Mouse (Mus musculus) forebrain, embryonic 10.5 days (tissue): ENCODE measurements at regions not wholly inside any gene's neighbourhood (a gene's known extent, or its start where the extent isn't known, plus 50 kb on each side); places are given as distances from the start of the nearest gene placed in this dataset.

Experiments
- DNase-seq: peaks from one replicate; pipeline ENCODE4 v3.0.0-alpha.2; 2017; ENCODE audit warnings: low spot score; ENCODE audit errors: extremely low spot score
- H3K27ac ChIP-seq: fragments of 300-500 bp; sonication (generic); 2 replicates; pipeline ENCODE4 v1.5.1; 2016; ENCODE audit warnings: mild to moderate bottlenecking
- H3K27me3 ChIP-seq: fragments of 300-500 bp; sonication (generic); 2 replicates; pipeline ENCODE4 v1.6.1; 2016; ENCODE audit warnings: mild to moderate bottlenecking; ENCODE audit not compliant: poor library complexity, severe bottlenecking
- H3K36me3 ChIP-seq: fragments of 300-500 bp; sonication (generic); replicated peaks from 2 replicates; pipeline ENCODE4 v1.6.1; 2016; ENCODE audit warnings: mild to moderate bottlenecking, moderate library complexity
- H3K4me1 ChIP-seq: fragments of 300-500 bp; sonication (generic); 2 replicates; pipeline ENCODE4 v1.6.1; 2016
- H3K4me3 ChIP-seq: fragments of 300-500 bp; sonication (generic); 2 replicates; pipeline ENCODE4 v1.5.1; 2016; ENCODE audit warnings: mild to moderate bottlenecking, moderate library complexity
- H3K9me3 ChIP-seq: fragments of 300-500 bp; sonication (generic); 2 replicates; pipeline ENCODE4 v1.6.1; 2016; ENCODE audit warnings: mild to moderate bottlenecking, moderate library complexity
- WGBS: fragments of 180-500 bp; shearing (Covaris S2); methylation state at CpG from one replicate; pipeline ENCODE4 v1.1.7; 2016; 5-methylcytosine and 5-hydroxymethylcytosine counted together

DNA sequence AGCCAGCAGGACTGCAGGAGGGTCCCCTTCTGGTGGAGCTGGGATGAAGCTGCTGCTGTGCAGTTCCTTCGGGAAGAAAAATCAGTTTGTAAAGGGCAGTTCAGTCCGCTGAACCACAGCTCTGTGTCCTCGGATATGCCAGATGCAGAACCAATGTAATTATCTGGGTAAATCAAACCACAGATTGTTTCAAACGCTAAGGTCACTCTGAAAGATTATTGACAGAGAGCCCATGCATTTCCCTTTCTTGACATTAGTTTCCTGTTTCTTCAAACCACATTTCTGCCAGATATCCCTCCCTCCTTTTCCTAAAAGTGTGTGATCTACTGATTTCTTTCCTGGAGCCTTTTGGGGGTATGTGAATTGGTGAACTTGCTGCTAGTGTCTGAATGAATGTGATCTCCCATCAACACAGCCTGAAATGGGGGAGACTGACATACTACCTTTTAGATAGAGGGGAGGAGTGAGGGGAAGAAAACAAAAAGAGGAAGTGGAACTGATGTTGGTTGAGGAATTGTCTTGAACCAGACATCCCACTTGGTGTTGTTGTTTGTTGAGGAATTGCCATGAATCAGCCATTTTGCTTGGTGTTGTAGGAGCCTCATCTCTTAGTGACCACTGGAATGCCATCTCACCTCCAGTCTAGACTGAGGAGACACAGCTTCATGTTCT lies 85.7 kb upstream of the Pthlh start:
- H3K27ac ChIP-seq = no peak overlapping the region
- 72% methylated on average over 4 of the region's 4 CpGs for WGBS
- DNase-seq = no peak

DNA sequence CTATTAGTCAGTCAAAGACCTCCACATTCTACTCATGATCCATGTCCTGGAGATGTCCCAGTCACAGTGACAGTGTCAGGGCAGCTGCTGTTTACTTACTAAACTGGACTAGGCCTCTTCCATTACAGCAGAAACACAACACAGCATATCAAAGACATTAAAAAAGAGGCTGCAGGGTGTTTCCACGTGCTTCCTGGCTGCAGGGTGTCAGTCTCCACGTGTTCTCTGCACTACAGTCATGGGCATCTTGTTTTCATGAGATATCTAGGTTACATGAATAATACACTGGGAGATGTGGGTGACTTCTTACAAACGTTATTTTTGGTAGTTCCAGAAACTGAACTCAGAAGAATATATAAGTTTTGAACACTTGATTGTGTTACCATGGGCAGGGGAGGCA lies 84.6 kb upstream of the Pthlh start:
- Histone ChIP-seq H3K9me3 (no peaks in the 10 kb centered on the region), H3K27me3 (no peaks in the 10 kb centered on the region), H3K4me3 (no peak overlapping the region), H3K4me1 (0 out of 2 replicates have a peak, but pooled peaks cover 3% of the 10 kb centered on the region), H3K27ac (no peak overlapping the region), H3K36me3 (no peaks in the 10 kb centered on the region)
- 71% methylated on average over 3 of the region's 3 CpGs for WGBS
- no peak for DNase-seq

More for the DNA sequence above, 85.7 kb upstream of the Pthlh start:
- Histone ChIP-seq H3K4me1 (0 out of 2 replicates have a peak, but pooled peaks cover 3% of the 10 kb centered on the region), H3K27me3 (no peaks in the 10 kb centered on the region), H3K36me3 (no peaks in the 10 kb centered on the region), H3K4me3 (no peak overlapping the region), H3K9me3 (no peaks in the 10 kb centered on the region)

DNA sequence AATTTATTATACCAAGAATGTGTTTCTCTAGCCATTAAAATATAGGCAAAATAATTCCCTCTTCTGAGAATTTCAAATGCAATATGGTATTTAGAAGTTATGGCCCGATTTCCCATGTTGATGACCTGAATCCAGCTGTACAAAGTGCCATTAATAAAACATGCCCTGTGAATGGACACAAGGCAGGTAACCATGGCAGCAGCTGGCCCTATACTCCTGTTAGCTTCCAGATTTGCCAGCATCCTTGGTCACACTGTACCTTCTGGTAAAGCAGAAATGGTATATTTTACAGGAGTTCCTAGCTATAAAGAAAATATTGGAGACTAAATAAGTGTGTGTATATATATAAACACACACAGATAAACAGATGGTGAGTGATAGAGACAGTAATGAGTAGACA lies 77.1 kb upstream of the Pthlh start:
- Histone ChIP-seq H3K4me1 (no peaks in the 10 kb centered on the region), H3K4me3 (no peak overlapping the region)

DNA sequence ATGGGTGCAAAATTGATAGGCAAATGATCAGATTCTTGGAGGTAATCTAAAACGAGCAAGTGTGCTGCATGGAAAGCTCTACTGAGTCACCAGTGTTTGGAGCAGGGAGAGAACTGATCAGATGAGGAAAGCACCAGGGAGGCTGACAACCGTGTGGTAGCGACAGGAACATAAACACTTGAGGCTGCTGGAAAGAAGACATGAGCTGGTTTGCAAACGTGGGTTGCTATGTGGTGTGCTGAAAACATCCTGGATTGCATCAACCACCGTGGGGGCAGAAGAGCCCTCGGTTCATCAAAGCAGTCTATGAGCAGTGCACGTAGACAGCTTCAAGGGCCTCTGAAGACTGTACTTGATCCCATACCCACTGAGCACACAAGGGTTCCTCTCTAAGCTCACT lies 69.0 kb upstream of the Pthlh start:
- no peaks in the 10 kb centered on the region for H3K4me1 ChIP-seq
- H3K27me3 ChIP-seq = no peaks in the 10 kb centered on the region
- H3K9me3 ChIP-seq = no peaks in the 10 kb centered on the region
- no peak overlapping the region for H3K27ac ChIP-seq
- H3K36me3 ChIP-seq = no peaks in the 10 kb centered on the region
- 89% methylated on average over 7 of the region's 7 CpGs for WGBS
- no peak for DNase-seq
- no peak overlapping the region for H3K4me3 ChIP-seq

More for the DNA sequence above, 77.1 kb upstream of the Pthlh start:
- DNase-seq = no peak
- WGBS = 81% methylated on average over 1 of the region's 1 CpGs
- Histone ChIP-seq H3K9me3 (no peaks in the 10 kb centered on the region), H3K27me3 (no peaks in the 10 kb centered on the region), H3K27ac (no peak overlapping the region), H3K36me3 (no peaks in the 10 kb centered on the region)

DNA sequence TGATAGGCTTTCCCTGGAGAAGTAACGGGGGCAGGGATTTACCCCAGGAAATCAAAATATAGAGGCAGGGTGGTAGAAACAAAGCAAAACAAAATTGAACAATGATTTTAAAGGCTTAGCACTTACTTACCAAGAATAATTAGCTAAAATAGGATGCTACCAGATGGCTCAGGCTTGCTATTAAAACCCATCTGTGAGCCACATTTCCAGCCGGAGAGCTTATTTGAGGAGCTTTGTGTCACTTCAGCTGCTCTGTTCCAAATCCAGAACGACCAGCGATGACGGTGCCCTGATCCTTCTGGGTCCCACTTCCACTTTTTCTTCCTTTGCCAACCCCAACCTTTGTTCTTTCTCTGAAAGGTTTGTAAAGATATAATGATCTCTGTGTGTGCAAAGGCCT lies 65.2 kb upstream of the Pthlh start:
- Histone ChIP-seq H3K4me1 (no peaks in the 10 kb centered on the region), H3K4me3 (no peak overlapping the region), H3K27ac (no peak overlapping the region), H3K36me3 (no peaks in the 10 kb centered on the region), H3K9me3 (peaks cover 7% of the 10 kb centered on the region; the same call in 1 of the 2 replicates), H3K27me3 (no peaks in the 10 kb centered on the region)
- 83% methylated on average over 5 of the region's 5 CpGs for WGBS
- no peak for DNase-seq

DNA sequence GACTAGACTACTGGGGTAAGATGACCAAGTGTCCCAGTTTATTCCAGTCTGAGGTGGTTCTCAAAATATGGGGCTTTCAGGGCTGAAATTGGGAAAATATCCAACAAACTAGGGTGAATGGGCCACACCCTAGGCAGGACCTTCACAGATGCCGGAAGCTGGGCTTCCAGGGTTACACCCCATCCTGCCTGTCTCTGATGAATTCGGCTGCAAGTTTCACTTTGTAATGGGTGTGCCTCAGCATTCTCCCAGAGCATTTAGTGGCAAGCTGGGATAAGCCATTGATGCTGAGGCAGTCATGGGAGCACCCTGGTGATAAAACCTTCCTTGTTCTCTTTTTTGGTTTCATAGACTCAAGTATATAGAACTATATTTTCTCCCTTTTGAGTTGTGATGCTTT lies 60.4 kb upstream of the Pthlh start:
- 89% methylated on average over 2 of the region's 2 CpGs for WGBS
- H3K27me3 ChIP-seq = no peaks in the 10 kb centered on the region
- H3K9me3 ChIP-seq = peaks cover 7% of the 10 kb centered on the region; the same call in 1 of the 2 replicates
- H3K4me1 ChIP-seq = no peaks in the 10 kb centered on the region
- no peak overlapping the region for H3K27ac ChIP-seq
- no peak overlapping the region for H3K4me3 ChIP-seq
- no peak for DNase-seq
- H3K36me3 ChIP-seq = no peaks in the 10 kb centered on the region

DNA sequence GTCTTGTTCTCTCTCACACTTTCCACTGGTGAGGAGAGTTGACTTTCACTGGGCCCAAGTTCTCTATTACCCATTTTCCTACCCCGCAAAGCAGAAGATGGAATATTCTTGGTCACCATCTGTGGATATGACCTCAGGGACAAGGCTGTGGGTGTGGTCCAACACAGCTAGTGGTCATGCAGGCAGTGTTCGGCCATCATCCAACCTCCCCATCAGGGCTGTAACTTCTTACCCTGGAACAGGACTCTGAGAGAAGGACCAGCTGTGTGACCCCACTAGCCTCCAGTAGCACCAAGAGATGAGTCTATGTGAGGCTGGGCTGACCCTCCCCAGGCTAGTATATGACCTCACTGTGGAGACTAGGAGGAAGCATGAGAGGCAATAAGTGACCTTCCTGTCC lies 54.1 kb upstream of the Pthlh start:
- Histone ChIP-seq H3K27ac (no peak overlapping the region), H3K4me1 (no peaks in the 10 kb centered on the region), H3K9me3 (no peaks in the 10 kb centered on the region), H3K4me3 (no peak overlapping the region), H3K27me3 (no peaks in the 10 kb centered on the region), H3K36me3 (no peaks in the 10 kb centered on the region)
- DNase-seq = no peak
- WGBS = 95% methylated on average over 2 of the region's 2 CpGs

DNA sequence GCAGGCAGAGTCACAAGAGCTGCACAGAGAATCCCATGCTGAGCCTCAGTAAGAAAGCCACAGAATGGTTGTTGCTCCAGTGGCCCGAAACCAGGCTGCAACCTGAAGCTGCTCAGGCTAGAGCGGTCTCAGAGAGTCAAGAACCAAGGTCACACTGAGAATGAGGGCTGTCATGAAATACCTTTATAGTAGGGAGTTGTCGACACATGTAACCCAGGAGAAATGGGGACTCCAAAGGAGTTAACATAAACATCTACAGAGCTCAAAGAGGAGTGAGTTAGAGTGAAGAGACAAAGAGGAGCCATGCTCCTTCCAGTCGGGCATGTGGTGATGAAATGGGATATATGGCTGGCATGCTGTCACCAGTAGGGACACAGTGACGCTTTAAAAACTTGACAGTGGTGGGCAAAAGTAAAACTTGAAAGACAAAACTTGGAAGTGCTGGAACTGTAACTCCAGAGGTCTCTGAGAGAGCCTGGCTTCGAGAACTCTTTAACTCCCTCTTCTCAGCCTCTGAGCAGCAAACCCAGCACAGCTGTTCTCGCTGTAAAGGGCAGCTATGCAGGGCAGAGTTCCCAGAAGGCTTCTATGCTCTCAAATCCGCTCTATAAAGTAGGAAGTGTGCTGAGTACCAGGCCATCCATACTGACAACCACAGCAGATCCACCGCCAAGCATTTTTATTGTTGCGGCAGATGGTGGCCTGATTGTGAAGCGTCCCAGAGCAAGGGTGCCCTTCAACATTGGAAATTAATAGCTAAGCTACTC lies 52.9 kb upstream of the Pthlh start:
- no peak for DNase-seq

DNA sequence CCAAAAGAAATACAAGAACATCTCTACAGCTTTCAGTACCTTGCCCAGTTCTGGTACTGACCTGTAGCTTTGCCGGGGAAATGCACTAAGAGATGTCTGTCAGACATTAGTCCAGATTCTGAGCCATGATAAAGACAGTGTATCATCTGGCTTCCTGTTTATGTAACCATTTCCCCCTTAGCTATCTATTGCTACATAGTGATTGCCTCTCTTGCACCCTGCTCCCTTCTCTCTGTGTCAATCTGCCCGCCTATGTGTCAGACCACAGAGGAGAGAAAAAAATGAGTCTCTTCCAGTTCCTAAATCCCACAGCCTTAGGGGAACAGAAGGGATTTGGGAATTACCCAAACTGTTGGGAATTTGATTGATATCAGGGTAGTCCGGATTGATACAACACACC lies 52.2 kb upstream of the Pthlh start:
- no peak for DNase-seq
- Histone ChIP-seq H3K4me1 (no peaks in the 10 kb centered on the region), H3K9me3 (no peaks in the 10 kb centered on the region), H3K27ac (no peak overlapping the region), H3K36me3 (no peaks in the 10 kb centered on the region), H3K27me3 (no peaks in the 10 kb centered on the region), H3K4me3 (no peak overlapping the region)
- 85% methylated on average over 3 of the region's 3 CpGs for WGBS

More for the DNA sequence above, 52.9 kb upstream of the Pthlh start:
- 90% methylated on average over 11 of the region's 11 CpGs for WGBS
- no peaks in the 10 kb centered on the region for H3K36me3 ChIP-seq
- H3K4me3 ChIP-seq = no peak overlapping the region
- H3K4me1 ChIP-seq = no peaks in the 10 kb centered on the region
- no peaks in the 10 kb centered on the region for H3K9me3 ChIP-seq
- no peak overlapping the region for H3K27ac ChIP-seq
- no peaks in the 10 kb centered on the region for H3K27me3 ChIP-seq

DNA sequence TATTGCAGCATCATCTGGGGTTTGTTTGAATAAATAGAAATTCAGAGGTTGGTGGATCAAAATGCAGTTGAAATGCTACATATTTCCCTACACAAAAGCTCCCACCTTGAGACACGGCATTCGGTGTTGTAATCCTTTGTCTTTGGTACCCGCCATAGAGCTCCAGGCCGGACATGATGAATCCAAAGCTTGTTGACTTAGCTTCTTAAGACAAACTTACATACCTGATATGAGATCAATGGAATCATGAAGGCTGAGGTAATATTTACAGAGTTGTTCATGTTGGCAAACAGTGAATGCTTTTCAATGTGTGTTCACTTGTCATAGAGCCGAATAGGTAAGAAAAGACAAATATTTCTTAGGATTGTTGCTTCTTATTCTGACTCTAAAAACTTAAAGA lies 51.2 kb upstream of the Pthlh start:
- no peaks in the 10 kb centered on the region for H3K4me1 ChIP-seq
- H3K4me3 ChIP-seq = no peak overlapping the region
- no peak overlapping the region for H3K27ac ChIP-seq
- no peak for DNase-seq
- H3K36me3 ChIP-seq = no peaks in the 10 kb centered on the region
- H3K9me3 ChIP-seq = no peaks in the 10 kb centered on the region
- no peaks in the 10 kb centered on the region for H3K27me3 ChIP-seq
- 92% methylated on average over 5 of the region's 5 CpGs for WGBS
